Mouse (Mus musculus) CH12.LX (cell line): ENCODE measurements around the gene Pxk. TPM values are rescaled to one million over a fixed set of nuclear protein-coding genes. Genes with fewer than 3 reads are reported as not detected.

Experiments used
- DNase-seq: peaks from one replicate; pipeline ENCODE4 v3.0.0-alpha.2; 2013; ENCODE audit errors: extremely low read depth
- H3K27ac ChIP-seq: 2 replicates; pipeline ENCODE4 v1.5.1; 2012; ENCODE audit warnings: low read depth, mild to moderate bottlenecking, control low read depth, moderate library complexity; ENCODE audit not compliant: insufficient read depth
- H3K27me3 ChIP-seq: replicated peaks from 2 replicates; pipeline ENCODE3; 2012; ENCODE audit warnings: inconsistent platforms
- H3K36me3 ChIP-seq, 2 experiments: replicated peaks in 1 of 2; 2 replicates each; pipeline versions ENCODE3 to v1.6.1; 2012; ENCODE audit warnings: inconsistent platforms in 1 of 2, low read length in 1 of 2, mild to moderate bottlenecking in 1 of 2, mixed read lengths in 1 of 2, moderate library complexity in 1 of 2; ENCODE audit not compliant: control insufficient read depth in 1 of 2, insufficient read depth in 1 of 2
- H3K4me1 ChIP-seq, 2 experiments: 2 replicates each; pipeline ENCODE4 v1.6.1; 2012; ENCODE audit warnings: inconsistent platforms in 1 of 2, moderate library complexity in 1 of 2; ENCODE audit not compliant: insufficient read depth in 2 of 2, control insufficient read depth in 1 of 2
- H3K4me2 ChIP-seq: 2 replicates; pipeline ENCODE4 v1.6.1; 2012; ENCODE audit warnings: low read depth, mild to moderate bottlenecking, control low read depth; ENCODE audit not compliant: poor library complexity, insufficient read depth, severe bottlenecking
- H3K4me3 ChIP-seq, 3 experiments: fragments of 150-350 bp in 1 of 3; sonication (generic) in 1 of 3; replicated peaks in 1 of 3; 2 replicates each; pipeline versions ENCODE3 to v1.5.1; 2011 to 2012; ENCODE audit warnings: low read depth in 2 of 3, low read length in 2 of 3, mild to moderate bottlenecking in 2 of 3, moderate library complexity in 2 of 3, control low read depth in 1 of 3, improper control_type of control experiment in 1 of 3, inconsistent platforms in 1 of 3, mixed read lengths in 1 of 3; ENCODE audit not compliant: poor library complexity in 1 of 3
- H3K79me2 ChIP-seq: replicated peaks from 2 replicates; pipeline ENCODE4 v1.6.1; 2012; ENCODE audit warnings: mild to moderate bottlenecking, moderate library complexity; ENCODE audit not compliant: control insufficient read depth, poor library complexity, insufficient read depth, severe bottlenecking; ENCODE audit errors: extremely low read depth
- H3K9ac ChIP-seq: 2 replicates; pipeline ENCODE4 v1.6.1; 2012; ENCODE audit warnings: low read depth, mild to moderate bottlenecking, control low read depth, moderate library complexity; ENCODE audit not compliant: insufficient read depth
- H3K9me3 ChIP-seq: replicated peaks from 2 replicates; pipeline ENCODE3; 2012; ENCODE audit warnings: low read length, inconsistent platforms, mixed read lengths
- BHLHE40 ChIP-seq: IDR thresholded peaks from 2 replicates; pipeline ENCODE4 v1.6.1; 2011; ENCODE audit warnings: mild to moderate bottlenecking, low read depth, low read length, improper control_type of control experiment
- CHD2 ChIP-seq: IDR thresholded peaks from 2 replicates; pipeline ENCODE4 v1.6.1; 2011; ENCODE audit warnings: low read length, improper control_type of control experiment
- CTCF ChIP-seq, 2 experiments: IDR thresholded peaks in 1 of 2; conservative IDR thresholded peaks in 1 of 2; 2 replicates each; pipeline ENCODE4 v1.5.1; 2011 to 2012; ENCODE audit warnings: low read depth in 2 of 2, low read length in 2 of 2, improper control_type of control experiment in 1 of 2, inconsistent platforms in 1 of 2, mild to moderate bottlenecking in 1 of 2, moderate library complexity in 1 of 2
- E2F4 ChIP-seq: IDR thresholded peaks from 2 replicates; pipeline ENCODE4 v1.6.1; 2011; ENCODE audit warnings: low read depth, low read length, improper control_type of control experiment; ENCODE audit not compliant: insufficient replicate concordance
- EP300 ChIP-seq: IDR thresholded peaks from 2 replicates; pipeline ENCODE4 v1.6.1; 2011; ENCODE audit warnings: low read length, improper control_type of control experiment
- ETS1 ChIP-seq: conservative IDR thresholded peaks from 2 replicates; pipeline ENCODE4 v1.6.1; 2012; ENCODE audit warnings: low read depth, mild to moderate bottlenecking, inconsistent platforms, low read length, improper control_type of control experiment, moderate library complexity
- HCFC1 ChIP-seq: IDR thresholded peaks from 2 replicates; pipeline ENCODE4 v1.6.1; 2012; ENCODE audit warnings: low read depth, mild to moderate bottlenecking, inconsistent platforms, low read length, improper control_type of control experiment
- IRF4 ChIP-seq: IDR thresholded peaks from 2 replicates; pipeline ENCODE4 v1.6.1; 2014; ENCODE audit warnings: low read depth, mild to moderate bottlenecking, inconsistent platforms, low read length, improper control_type of control experiment
- JUN ChIP-seq: IDR thresholded peaks from 2 replicates; pipeline ENCODE4 v1.6.1; 2011; ENCODE audit warnings: low read depth, mild to moderate bottlenecking, low read length, improper control_type of control experiment, moderate library complexity; ENCODE audit not compliant: insufficient read depth
- KAT2A ChIP-seq: IDR thresholded peaks from 2 replicates; pipeline ENCODE4 v1.6.1; 2012; ENCODE audit warnings: low read length, improper control_type of control experiment, inconsistent platforms; ENCODE audit not compliant: insufficient replicate concordance
- MAFK ChIP-seq: IDR thresholded peaks from 2 replicates; pipeline ENCODE4 v1.6.1; 2011; ENCODE audit warnings: low read length, improper control_type of control experiment; ENCODE audit not compliant: insufficient replicate concordance
- MAX ChIP-seq: IDR thresholded peaks from 2 replicates; pipeline ENCODE4 v1.6.1; 2011; ENCODE audit warnings: low read length, improper control_type of control experiment
- MEF2A ChIP-seq: IDR thresholded peaks from 2 replicates; pipeline ENCODE4 v1.6.1; 2014; ENCODE audit warnings: low read depth, mild to moderate bottlenecking, inconsistent platforms, low read length, improper control_type of control experiment, borderline replicate concordance
- MXI1 ChIP-seq: IDR thresholded peaks from 2 replicates; pipeline ENCODE4 v1.6.1; 2011; ENCODE audit warnings: mild to moderate bottlenecking, low read depth, low read length, improper control_type of control experiment
- MYC ChIP-seq: IDR thresholded peaks from 2 replicates; pipeline ENCODE4 v1.6.1; 2011; ENCODE audit warnings: low read depth, mild to moderate bottlenecking, improper control_type of control experiment, low read length
- NRF1 ChIP-seq: IDR thresholded peaks from 2 replicates; pipeline ENCODE4 v1.6.1; 2014; ENCODE audit warnings: low read depth, mild to moderate bottlenecking, inconsistent platforms, low read length, improper control_type of control experiment, moderate library complexity
- PAX5 ChIP-seq: IDR thresholded peaks from 2 replicates; pipeline ENCODE4 v1.6.1; 2012; ENCODE audit warnings: low read length, inconsistent platforms, mixed read lengths
- POLR2AphosphoS2 ChIP-seq: IDR thresholded peaks from 2 replicates; pipeline ENCODE4 v1.6.1; 2011; ENCODE audit warnings: low read depth, low read length, improper control_type of control experiment
- RCOR1 ChIP-seq: conservative IDR thresholded peaks from 2 replicates; pipeline ENCODE4 v1.6.1; 2012; ENCODE audit warnings: low read depth, mild to moderate bottlenecking, inconsistent platforms, low read length, improper control_type of control experiment
- SIN3A ChIP-seq: IDR thresholded peaks from 2 replicates; pipeline ENCODE4 v1.6.1; 2012; ENCODE audit warnings: low read length, improper control_type of control experiment, inconsistent platforms
- UBTF ChIP-seq: IDR thresholded peaks from 2 replicates; pipeline ENCODE4 v1.6.1; 2012; ENCODE audit warnings: low read depth, mild to moderate bottlenecking, inconsistent platforms, low read length, improper control_type of control experiment, moderate library complexity
- ZMIZ1 ChIP-seq: IDR thresholded peaks from 2 replicates; pipeline ENCODE4 v1.6.1; 2012; ENCODE audit warnings: low read depth, mild to moderate bottlenecking, inconsistent platforms, low read length, improper control_type of control experiment
- dilution Hi-C: fragments of 300-500 bp; cut with MboI; formaldehyde crosslinking; loops from 2 replicates; pipeline ENCODE4 v1.14.3; 2020; ENCODE audit warnings: low sequenced_read_pairs; ENCODE audit not compliant: extremely low pct_unique_long_range_greater_than_20kb, extremely low pct_ligation_motif_present
- in situ Hi-C: fragments of 300-500 bp; cut with MboI; formaldehyde crosslinking; loops from 3 replicates; pipeline ENCODE4 v1.14.3; 2019; ENCODE audit warnings: low sequenced_read_pairs, low pct_ligation_motif_present, low pct_unique_long_range_greater_than_20kb, mixed read lengths
- polyA plus RNA-seq: library from polyadenylated mRNA; unstranded; fragments of >175 nt; gene quantifications from 2 replicates; pipeline ENCODE4 v1.2.1, GENCODE M21; 2012; ENCODE audit warnings: low read depth; ENCODE audit not compliant: insufficient read length
- total RNA-seq, 2 experiments: library from RNA; depleted of rRNA; stranded (reverse); fragments of 300-350 nt in 1 of 2; fragments of >200 nt in 1 of 2; gene quantifications; 2 replicates each; pipeline ENCODE4 v1.2.3; 2012 to 2014

Gene Pxk
- total and polyA plus RNA-seq, 3 experiments: 11.7 to 55.7 (median 28.9) TPM

DNA sequence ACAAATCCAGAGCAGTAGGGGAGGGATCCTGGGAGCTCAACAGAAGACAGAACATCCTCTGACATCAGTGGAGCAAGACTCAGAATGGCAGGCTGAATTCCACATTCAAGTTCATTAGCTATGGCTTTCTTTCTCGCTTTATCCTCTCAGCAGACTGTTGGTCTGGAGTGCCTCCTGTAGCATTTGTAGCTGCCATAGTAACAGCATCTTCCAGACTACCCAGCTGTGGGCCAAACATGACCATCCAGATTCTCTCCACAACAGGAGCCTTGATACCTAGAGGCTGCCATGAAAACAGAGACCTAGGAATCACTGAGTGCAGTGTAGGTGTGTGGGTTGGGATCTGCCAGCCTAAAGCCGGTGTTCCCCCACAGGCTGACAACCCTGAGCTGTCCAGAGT, 111.9 kb downstream of the Pxk start:
- Histone ChIP-seq H3K27ac (no peak overlapping the region), H3K4me3 (no peak overlapping the region), H3K9me3 (no peaks in the 10 kb centered on the region)
- DNase-seq: no peak
- TF ChIP-seq ZMIZ1 (no peak), RCOR1 (no peak), POLR2AphosphoS2 (no peak), MAX (no peak), IRF4 (no peak), MYC (no peak), UBTF (no peak), SIN3A (no peak), MAFK (no peak), EP300 (no peak), PAX5 (no peak), ETS1 (no peak), BHLHE40 (no peak), HCFC1 (no peak), MXI1 (no peak)
- TF ChIP-seq, all 38 proteins: peak for 0
- in situ Hi-C loops (no loop called here), dilution Hi-C loops (no loop called here)
- Histone ChIP-seq H3K36me3 (no peaks in the 10 kb centered on the region), H3K9ac (no peak overlapping the region), H3K79me2 (no peaks in the 10 kb centered on the region), H3K4me2 (no peak overlapping the region), H3K27me3 (peaks cover 4% of the 10 kb centered on the region), H3K4me1 (peaks cover 0 to 4% of the 10 kb centered on the region in 2 experiments; a peak in 2 of 4 replicates)

DNA sequence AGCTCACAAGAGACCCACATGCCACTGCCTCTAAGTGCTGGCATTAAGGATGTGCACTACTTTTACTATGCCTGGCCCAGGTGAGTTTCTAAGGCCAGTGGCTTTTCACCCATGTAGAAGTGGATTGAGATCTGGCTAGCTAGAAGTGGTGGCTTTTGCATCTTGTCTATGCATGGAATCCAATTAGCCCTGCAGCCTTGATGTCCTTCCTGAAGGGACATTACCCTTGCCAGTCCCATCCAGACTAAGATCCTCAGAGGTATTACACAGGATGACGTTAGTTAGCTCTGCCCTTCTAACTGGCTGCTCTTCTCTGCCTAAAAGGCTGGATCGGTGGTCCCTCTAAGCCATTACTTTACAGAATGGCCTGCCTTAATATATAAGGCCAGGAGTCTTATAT, 115.0 kb downstream of the Pxk start:
- no peak overlapping the region for H3K9ac ChIP-seq
- no peak overlapping the region for H3K4me2 ChIP-seq
- no peaks in the 10 kb centered on the region for H3K9me3 ChIP-seq
- H3K79me2 ChIP-seq: no peaks in the 10 kb centered on the region
- dilution Hi-C loops: no loop called here
- in situ Hi-C loops: no loop called here
- peaks cover 7% of the 10 kb centered on the region for H3K27me3 ChIP-seq
- H3K4me1 ChIP-seq: peaks cover 0 to 5% of the 10 kb centered on the region in 2 experiments; a peak in 2 of 4 replicates
- H3K27ac ChIP-seq: no peak overlapping the region
- H3K36me3 ChIP-seq: no peaks in the 10 kb centered on the region
- no peak for DNase-seq
- no peak for TF ChIP-seq MEF2A
- no peak for TF ChIP-seq KAT2A
- TF ChIP-seq MYC: no peak
- no peak for TF ChIP-seq NRF1
- no peak for TF ChIP-seq CTCF (conservative IDR thresholded peaks at IDR 0.05 in 1 of 2, IDR thresholded peaks at IDR 0.05 in 1 of 2; ENCODE audit: low read depth in 2 of 2, low read length in 2 of 2)
- no peak for TF ChIP-seq CHD2
- no peak for TF ChIP-seq JUN
- no peak for TF ChIP-seq E2F4
- no peak overlapping the region for H3K4me3 ChIP-seq
